Mouse (Mus musculus): ENCODE results near the gene Dzip1l. TPM values are rescaled to one million over a fixed set of nuclear protein-coding genes. Genes with fewer than 3 reads are reported as not detected.

The Dzip1l gene
- polyA plus RNA-seq, 1 experiment from 2014 or later: 12.8 TPM

- Histone ChIP-seq H3K36me3 (peaks cover 24% of the 10 kb centered on the region), H3K4me1 (replicated peaks) (0 out of 2 replicates have a peak, but pooled peaks cover 2% of the 10 kb centered on the region), H3K9ac (replicated peaks) (no peak overlapping the region), H3K27ac (no peak overlapping the region), H3K9me3 (no peaks in the 10 kb centered on the region), H3K27me3 (no peaks in the 10 kb centered on the region), H3K4me3 (replicated peaks) (no peak overlapping the region), H3K4me2 (replicated peaks) (no peak overlapping the region)
- 82% methylated on average over 16 of the region's 16 CpGs for WGBS
- 0 out of 2 replicates have a peak, but pooled peaks have one; percentile 7 for ATAC-seq
Observed at GRCm38 (mm10) chr9:99661606-99662166, 32.4 kb downstream of the Dzip1l start.

DNA sequence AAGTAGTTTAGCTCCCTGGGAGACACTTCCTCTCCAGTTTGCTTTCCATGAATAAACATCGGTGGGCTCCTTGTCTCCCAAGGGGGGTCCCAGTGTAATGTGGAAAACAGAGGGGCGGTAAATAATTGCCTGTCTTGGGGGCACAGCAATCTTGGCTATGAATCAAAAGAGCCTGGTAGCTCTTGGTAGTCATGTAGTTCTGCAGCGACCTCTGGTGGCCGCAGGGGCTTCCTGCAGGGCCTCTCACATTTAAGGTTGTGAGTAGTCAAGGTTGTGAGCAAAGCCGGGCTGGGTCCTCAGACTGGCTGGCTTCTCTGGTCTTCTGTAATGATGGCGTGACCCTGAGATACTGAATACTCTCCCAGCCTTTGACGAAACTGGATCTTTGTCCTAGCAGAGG is 33.1 kb downstream of the Dzip1l start:
- H3K4me2 ChIP-seq (replicated peaks): no peak overlapping the region
- H3K27ac ChIP-seq: no peak overlapping the region
- H3K4me3 ChIP-seq (replicated peaks): no peak overlapping the region
- H3K4me1 ChIP-seq (replicated peaks): 0 out of 2 replicates have a peak, but pooled peaks cover 2% of the 10 kb centered on the region
- H3K27me3 ChIP-seq: no peaks in the 10 kb centered on the region
- H3K9me3 ChIP-seq: no peaks in the 10 kb centered on the region
- peaks cover 20% of the 10 kb centered on the region for H3K36me3 ChIP-seq
- 24% methylated on average over 7 of the region's 7 CpGs for WGBS
- H3K9ac ChIP-seq (replicated peaks): no peak overlapping the region
- peak; percentile 46 for ATAC-seq

- Histone ChIP-seq H3K36me3 (peaks cover 24% of the 10 kb centered on the region), H3K9me3 (no peaks in the 10 kb centered on the region), H3K9ac (replicated peaks) (no peak overlapping the region), H3K4me2 (replicated peaks) (no peak overlapping the region), H3K4me1 (replicated peaks) (0 out of 2 replicates have a peak, but pooled peaks cover 2% of the 10 kb centered on the region), H3K27me3 (no peaks in the 10 kb centered on the region), H3K4me3 (replicated peaks) (no peak overlapping the region), H3K27ac (no peak overlapping the region)
- peak; percentile 44; the same call in 1 of the 2 replicates for ATAC-seq
- WGBS: 92% methylated on average over 10 of the region's 10 CpGs
Observed at GRCm38 (mm10) chr9:99662887-99663286, 33.6 kb downstream of the Dzip1l start.

- H3K27ac ChIP-seq: no peak overlapping the region
- peaks cover 34% of the 10 kb centered on the region for H3K36me3 ChIP-seq
- 76% methylated on average over 8 of the region's 8 CpGs for WGBS
- no peaks in the 10 kb centered on the region for H3K27me3 ChIP-seq
- no peaks in the 10 kb centered on the region for H3K9me3 ChIP-seq
- no peak overlapping the region for H3K9ac ChIP-seq (replicated peaks)
- no peak for ATAC-seq
- H3K4me1 ChIP-seq (replicated peaks): no peaks in the 10 kb centered on the region
- no peak overlapping the region for H3K4me2 ChIP-seq (replicated peaks)
- no peak overlapping the region for H3K4me3 ChIP-seq (replicated peaks)
Observed at GRCm38 (mm10) chr9:99667596-99667995, 38.3 kb downstream of the Dzip1l start.

DNA sequence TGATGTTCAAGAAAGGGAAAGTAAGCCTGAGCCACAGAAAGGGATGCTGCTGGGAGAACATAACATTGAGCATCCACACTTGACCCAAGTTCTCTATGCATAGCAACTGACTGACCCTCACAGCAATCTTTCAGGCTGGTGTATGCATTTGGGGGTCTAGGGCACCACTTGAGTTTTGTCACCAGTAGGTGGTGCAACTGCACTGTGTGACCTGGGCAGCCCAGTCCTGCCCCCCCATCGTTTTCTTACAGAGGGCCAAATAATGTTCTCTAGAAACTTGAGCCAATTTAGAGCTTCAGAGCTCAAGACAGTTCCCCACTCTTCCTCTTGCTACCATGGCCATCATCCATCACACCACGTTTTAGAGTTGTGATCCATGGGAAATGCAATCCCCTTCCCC is 42.3 kb downstream of the Dzip1l start:
- no peaks in the 10 kb centered on the region for H3K9me3 ChIP-seq
- peaks cover 30% of the 10 kb centered on the region for H3K36me3 ChIP-seq
- H3K4me3 ChIP-seq (replicated peaks): no peak overlapping the region
- no peak overlapping the region for H3K27ac ChIP-seq
- no peak overlapping the region for H3K9ac ChIP-seq (replicated peaks)
- no peak overlapping the region for H3K4me2 ChIP-seq (replicated peaks)
- WGBS: 39% methylated on average over 2 of the region's 2 CpGs
- H3K27me3 ChIP-seq: no peaks in the 10 kb centered on the region
- no peak for ATAC-seq
- H3K4me1 ChIP-seq (replicated peaks): no peaks in the 10 kb centered on the region

DNA sequence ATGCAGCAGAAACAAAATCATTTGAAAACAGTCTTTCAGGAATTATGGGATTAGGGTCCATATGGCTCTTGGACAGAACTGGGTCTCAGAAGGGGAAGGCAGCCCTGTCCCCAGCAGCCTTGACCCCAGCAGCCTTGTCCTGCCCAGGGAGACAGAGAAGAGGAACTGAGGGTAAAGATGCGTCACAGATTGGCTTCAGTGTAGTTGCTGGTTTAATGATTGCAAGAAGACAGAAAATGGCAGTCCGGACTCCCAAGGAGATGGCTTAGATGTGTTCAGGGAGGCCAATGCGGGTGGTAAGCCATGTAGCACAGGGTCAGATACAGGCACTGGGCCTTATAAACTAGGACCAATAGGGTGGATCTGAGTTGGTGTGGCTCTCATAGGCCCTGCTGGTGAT is 46.4 kb downstream of the Dzip1l start:
- ATAC-seq: no peak
- H3K36me3 ChIP-seq: no peaks in the 10 kb centered on the region
- H3K27ac ChIP-seq: no peak overlapping the region
- no peaks in the 10 kb centered on the region for H3K4me1 ChIP-seq (replicated peaks)
- H3K9me3 ChIP-seq: no peaks in the 10 kb centered on the region
- no peak overlapping the region for H3K4me2 ChIP-seq (replicated peaks)
- 87% methylated on average over 3 of the region's 3 CpGs for WGBS
- no peaks in the 10 kb centered on the region for H3K27me3 ChIP-seq
- H3K9ac ChIP-seq (replicated peaks): no peak overlapping the region
- H3K4me3 ChIP-seq (replicated peaks): no peak overlapping the region

- WGBS: 79% methylated on average over 21 of the region's 21 CpGs
- H3K27ac ChIP-seq: no peak overlapping the region
- H3K4me1 ChIP-seq (replicated peaks): peaks cover 10% of the 10 kb centered on the region; the same call in 1 of the 2 replicates
- no peak overlapping the region for H3K4me3 ChIP-seq (replicated peaks)
- H3K9me3 ChIP-seq: no peaks in the 10 kb centered on the region
- no peaks in the 10 kb centered on the region for H3K36me3 ChIP-seq
- H3K4me2 ChIP-seq (replicated peaks): no peak overlapping the region
- no peak overlapping the region for H3K9ac ChIP-seq (replicated peaks)
- no peak for ATAC-seq
- H3K27me3 ChIP-seq: no peaks in the 10 kb centered on the region
Observed at GRCm38 (mm10) chr9:99681980-99682570, 52.8 kb downstream of the Dzip1l start.

- Histone ChIP-seq H3K36me3 (no peaks in the 10 kb centered on the region), H3K9ac (replicated peaks) (no peak overlapping the region), H3K4me3 (replicated peaks) (no peak overlapping the region), H3K27ac (no peak overlapping the region), H3K4me2 (replicated peaks) (no peak overlapping the region), H3K27me3 (no peaks in the 10 kb centered on the region), H3K9me3 (no peaks in the 10 kb centered on the region), H3K4me1 (replicated peaks) (peaks cover 10% of the 10 kb centered on the region; the same call in 1 of the 2 replicates)
- no peak for ATAC-seq
- 72% methylated on average over 5 of the region's 5 CpGs for WGBS
Observed at GRCm38 (mm10) chr9:99685061-99685521, 55.8 kb downstream of the Dzip1l start.

DNA sequence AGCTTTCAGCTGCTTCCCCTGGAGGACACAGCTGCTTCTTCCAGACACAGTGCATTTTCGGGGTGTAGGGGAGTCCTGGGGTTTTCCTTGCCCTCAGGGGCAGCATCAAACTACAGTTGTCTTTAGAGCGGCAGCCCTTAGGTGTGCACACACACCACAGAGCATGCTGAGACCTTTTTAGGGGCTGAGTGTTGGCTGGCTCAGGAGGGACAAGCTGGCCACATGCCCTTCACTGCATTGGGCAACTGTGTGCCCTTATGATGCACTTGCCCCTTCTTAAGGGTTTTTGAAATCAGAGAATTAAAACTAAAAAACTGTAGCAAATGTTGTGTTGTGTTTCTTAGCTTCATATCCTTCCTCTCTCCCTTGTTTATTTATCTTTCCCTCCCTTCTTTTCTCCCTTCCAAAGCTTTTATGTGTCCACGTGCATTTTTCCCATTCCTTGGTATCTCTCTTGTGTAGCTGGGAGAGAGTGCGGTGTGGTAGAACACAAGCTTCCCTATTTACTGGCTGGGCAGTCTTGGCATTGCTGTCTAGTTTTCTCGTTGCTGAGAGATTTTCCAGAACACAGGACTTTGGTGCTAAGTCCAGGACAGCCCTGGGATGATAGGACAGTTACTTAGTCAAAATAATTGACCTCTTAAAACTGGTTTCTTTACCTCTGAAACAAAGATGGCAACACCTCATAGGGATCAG is 56.4 kb downstream of the Dzip1l start:
- H3K4me3 ChIP-seq (replicated peaks): no peak overlapping the region
- H3K27ac ChIP-seq: no peak overlapping the region
- WGBS: 80% methylated on average over 5 of the region's 5 CpGs

GRCm38 (mm10) chr9:99689796-99690195 is 60.5 kb downstream of the Dzip1l start:
- ATAC-seq: no peak
- no peak overlapping the region for H3K4me3 ChIP-seq (replicated peaks)
- peaks cover 6% of the 10 kb centered on the region; the same call in 1 of the 2 replicates for H3K4me1 ChIP-seq (replicated peaks)
- no peak overlapping the region for H3K9ac ChIP-seq (replicated peaks)
- H3K9me3 ChIP-seq: no peaks in the 10 kb centered on the region
- no peaks in the 10 kb centered on the region for H3K36me3 ChIP-seq
- no peak overlapping the region for H3K27ac ChIP-seq
- no peaks in the 10 kb centered on the region for H3K27me3 ChIP-seq
- WGBS: 96% methylated on average over 5 of the region's 5 CpGs
- H3K4me2 ChIP-seq (replicated peaks): no peak overlapping the region

More for the DNA sequence above, 56.4 kb downstream of the Dzip1l start:
- peaks cover 10% of the 10 kb centered on the region; the same call in 1 of the 2 replicates for H3K4me1 ChIP-seq (replicated peaks)
- H3K27me3 ChIP-seq: no peaks in the 10 kb centered on the region
- no peak overlapping the region for H3K9ac ChIP-seq (replicated peaks)
- no peak for ATAC-seq
- no peak overlapping the region for H3K4me2 ChIP-seq (replicated peaks)
- H3K9me3 ChIP-seq: no peaks in the 10 kb centered on the region
- H3K36me3 ChIP-seq: no peaks in the 10 kb centered on the region

GRCm38 (mm10) chr9:99690386-99690785 is 61.1 kb downstream of the Dzip1l start:
- Histone ChIP-seq H3K27ac (no peak overlapping the region), H3K4me3 (replicated peaks) (no peak overlapping the region), H3K9me3 (no peaks in the 10 kb centered on the region), H3K9ac (replicated peaks) (no peak overlapping the region), H3K36me3 (no peaks in the 10 kb centered on the region), H3K4me2 (replicated peaks) (no peak overlapping the region), H3K4me1 (replicated peaks) (peaks cover under 1% of the 10 kb centered on the region; the same call in 1 of the 2 replicates), H3K27me3 (no peaks in the 10 kb centered on the region)
- no peak for ATAC-seq
- WGBS: 84% methylated on average over 7 of the region's 7 CpGs

DNA sequence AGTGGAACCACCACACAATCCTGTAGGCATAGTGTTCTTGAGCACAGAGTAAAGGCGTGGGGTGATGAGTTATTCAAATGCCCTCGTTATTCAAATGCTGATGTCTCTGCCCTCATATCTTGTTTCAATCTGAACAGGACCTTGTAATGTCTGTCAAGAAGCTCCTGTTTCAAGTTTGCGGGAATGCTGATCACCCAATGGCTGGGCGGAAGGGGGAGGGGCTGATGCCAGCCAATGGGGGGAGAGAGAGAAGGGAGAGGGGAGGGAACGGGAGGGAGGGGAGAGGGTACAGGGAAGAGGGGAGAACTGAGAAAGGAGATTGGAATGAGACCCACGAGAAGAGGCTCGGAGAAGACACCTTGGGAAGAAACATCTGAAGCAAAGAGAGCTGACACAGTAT is 65.7 kb downstream of the Dzip1l start:
- H3K9me3 ChIP-seq: no peaks in the 10 kb centered on the region
- H3K4me1 ChIP-seq (replicated peaks): no peaks in the 10 kb centered on the region
- no peaks in the 10 kb centered on the region for H3K27me3 ChIP-seq
- no peaks in the 10 kb centered on the region for H3K36me3 ChIP-seq
- no peak overlapping the region for H3K27ac ChIP-seq
- no peak overlapping the region for H3K9ac ChIP-seq (replicated peaks)
- 66% methylated on average over 7 of the region's 7 CpGs for WGBS
- H3K4me3 ChIP-seq (replicated peaks): no peak overlapping the region
- no peak overlapping the region for H3K4me2 ChIP-seq (replicated peaks)
- no peak for ATAC-seq
